Mouse (Mus musculus) layer of hippocampus, postnatal 14 days (tissue): ENCODE results near the gene Abcc3. TPM values are rescaled to one million over a fixed set of nuclear protein-coding genes. Genes with fewer than 3 reads are reported as not detected.
"Not testable (repeated sequence)": the region's sequence is repeated elsewhere in the genome, so short reads cannot be mapped to it uniquely, and the experiment has no call there.

Experiments
- DNase-seq, 2 experiments: peaks; one replicate each; pipeline ENCODE4 v3.0.0; 2021 to 2022; ENCODE audit warnings: low spot score in 2 of 2, mixed read lengths in 1 of 2
- total RNA-seq, 2 experiments: library from RNA; stranded (reverse); gene quantifications; 2 replicates each; pipeline ENCODE4 v1.2.3; 2021

Gene Abcc3
- total RNA-seq, 2 experiments from 2014 or later: 1.8 to 3.8 TPM

DNA sequence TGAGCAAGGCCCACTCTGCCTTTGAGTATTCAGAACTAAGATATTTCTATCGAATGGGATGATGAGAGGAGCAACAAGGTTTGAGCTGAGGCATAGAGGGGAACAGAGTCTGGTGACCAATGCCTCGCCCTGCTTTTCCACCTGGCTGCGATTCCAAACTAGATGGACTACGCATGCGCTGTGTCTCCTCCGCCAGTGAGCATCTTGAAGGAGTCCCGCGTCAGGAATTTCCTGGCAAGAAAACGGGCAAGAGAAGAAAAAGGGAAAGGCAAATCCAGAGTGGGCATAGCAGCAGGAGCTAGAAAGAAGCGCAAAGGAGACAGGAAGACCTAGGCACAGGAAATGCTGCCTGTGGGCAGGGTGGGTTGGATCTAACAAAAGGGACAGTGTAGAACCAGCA lies 11.0 kb upstream of the Abcc3 start:
- no peak for DNase-seq

DNA sequence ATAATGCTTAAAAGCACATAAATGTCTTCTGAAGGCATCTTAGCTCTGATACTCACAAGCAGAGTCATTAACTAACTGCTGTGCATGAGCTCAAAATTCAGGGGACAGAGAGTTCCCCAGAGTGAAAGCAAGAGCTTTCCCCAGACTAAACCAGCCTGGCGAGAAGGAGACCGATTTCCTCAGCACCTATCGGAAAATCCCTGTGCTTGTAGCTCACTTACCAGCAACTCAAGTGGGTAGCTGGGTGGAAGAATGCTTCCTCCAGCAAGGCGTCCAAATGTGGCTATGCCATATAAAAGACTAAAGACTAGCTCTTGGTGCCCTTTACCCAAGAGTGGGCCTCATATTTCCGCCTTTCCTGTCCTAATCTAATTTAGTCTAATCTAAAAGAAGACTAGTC lies 9.9 kb upstream of the Abcc3 start:
- DNase-seq: no peak

DNA sequence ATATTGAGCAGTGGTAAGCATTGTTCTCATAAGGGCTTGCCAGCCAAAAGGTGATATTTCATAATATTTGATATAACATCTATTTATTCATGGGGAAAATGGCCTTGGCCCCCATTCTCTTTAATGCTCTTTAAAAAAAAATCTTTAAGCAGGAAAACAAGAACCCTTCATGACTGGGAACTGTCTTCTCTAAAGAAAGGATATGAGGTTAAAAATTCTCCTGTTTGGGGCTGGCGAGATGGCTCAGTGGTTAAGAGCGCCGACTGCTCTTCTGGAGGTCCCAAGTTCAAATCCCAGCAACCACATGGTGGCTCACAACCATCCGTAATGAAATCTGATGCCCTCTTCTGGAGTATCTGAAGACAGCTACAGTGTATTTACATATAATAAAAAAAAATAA lies 9.2 kb upstream of the Abcc3 start:
- DNase-seq: not testable (repeated sequence)

DNA sequence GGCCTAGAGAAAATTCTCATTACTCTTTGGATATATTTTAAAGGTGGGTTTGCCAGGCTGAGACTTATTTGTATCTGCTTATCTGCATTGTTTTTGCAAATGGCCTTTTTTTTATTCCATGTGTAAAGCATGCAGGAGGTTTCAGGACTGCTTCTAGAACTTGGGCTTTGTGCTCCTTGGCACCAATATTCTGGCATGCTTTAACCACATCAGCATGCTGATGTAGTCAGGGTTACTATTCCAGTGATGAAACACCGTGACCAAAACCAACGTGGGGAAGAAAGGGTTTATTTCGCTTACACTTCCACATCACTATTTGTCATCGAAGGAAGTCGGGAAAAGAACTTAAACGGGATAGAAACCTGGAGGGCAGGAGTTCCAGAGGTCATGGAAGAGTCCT lies 8.2 kb upstream of the Abcc3 start:
- DNase-seq: no peak

DNA sequence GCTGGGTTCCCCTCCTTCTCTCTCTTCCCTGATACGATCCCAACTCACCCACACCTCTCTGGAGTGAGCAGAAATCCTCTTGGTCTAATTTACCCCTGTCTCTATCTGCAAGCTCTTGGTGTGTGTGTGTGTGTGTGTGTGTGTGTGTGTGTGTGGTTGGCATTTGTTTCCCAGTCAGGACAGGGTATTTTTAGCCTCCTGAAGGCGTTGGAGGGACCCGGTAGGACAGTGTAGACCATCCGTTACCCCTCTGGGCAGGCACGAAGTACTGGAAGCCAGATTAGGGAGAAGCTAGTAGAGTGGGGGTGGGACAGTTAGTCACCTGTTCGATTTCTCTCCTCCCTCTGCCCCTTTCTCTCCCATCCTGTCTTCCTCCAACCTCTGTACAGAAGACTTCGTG lies 1.3 kb upstream of the Abcc3 start:
- no peak for DNase-seq

DNA sequence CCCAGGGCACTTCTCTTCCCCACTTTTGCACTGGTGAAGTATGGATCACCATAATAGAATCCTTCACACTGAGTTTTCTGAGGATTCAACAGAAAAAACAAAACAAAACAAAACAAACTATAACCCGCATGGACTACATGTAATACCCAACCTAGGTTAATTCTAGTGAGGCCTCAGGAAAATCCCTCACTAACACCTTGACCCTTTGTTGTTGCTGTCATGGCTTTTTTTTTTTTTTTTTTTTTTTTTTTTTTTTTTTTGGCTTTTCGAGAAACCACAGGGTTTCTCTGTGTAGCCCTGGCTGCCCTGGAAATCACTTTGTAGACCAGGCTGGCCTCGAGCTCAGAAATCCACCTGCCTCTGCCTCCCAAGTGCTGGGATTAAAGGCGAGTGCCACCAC lies 693 bp upstream of the Abcc3 start:
- DNase-seq: not testable (repeated sequence)

DNA sequence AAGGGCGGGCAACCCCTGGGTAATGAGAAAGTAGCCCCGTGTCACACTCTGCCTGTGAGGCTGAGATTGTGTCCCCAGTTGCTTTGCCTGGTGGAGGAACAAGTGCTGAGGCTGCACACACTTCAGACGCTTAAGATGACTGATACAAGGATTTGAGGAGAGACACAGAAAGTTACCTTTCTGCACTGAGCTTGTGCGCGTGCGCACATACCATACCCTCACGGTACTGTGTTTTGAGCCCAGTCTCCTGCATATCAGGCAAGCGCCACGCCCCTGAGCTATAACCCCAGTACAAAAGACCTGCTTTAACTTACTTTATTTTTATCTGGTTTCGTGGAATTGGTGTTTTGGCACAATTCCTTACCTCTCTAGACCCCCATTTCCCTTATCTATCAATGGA lies 1.1 kb downstream of the Abcc3 start:
- DNase-seq: no peak

DNA sequence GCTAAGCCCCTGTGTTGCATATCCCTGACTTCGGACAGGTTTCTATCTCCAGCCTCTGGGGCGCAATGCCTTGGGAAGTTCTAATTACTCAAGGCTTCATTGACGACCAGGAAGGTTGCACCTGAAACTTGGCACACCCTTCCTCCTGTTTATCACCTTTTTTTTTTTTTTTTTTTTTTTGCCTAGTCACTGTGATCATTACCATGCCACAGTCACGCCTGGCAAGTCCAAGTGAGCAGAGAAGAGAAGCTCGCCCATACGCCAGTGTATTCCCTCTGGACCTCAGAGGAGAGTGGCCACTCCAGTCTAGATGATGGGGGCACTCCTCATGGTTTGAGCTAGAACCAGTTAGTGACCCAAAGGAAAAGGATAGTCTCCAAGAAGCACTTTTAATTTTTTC lies 2.0 kb downstream of the Abcc3 start:
- no peak for DNase-seq

DNA sequence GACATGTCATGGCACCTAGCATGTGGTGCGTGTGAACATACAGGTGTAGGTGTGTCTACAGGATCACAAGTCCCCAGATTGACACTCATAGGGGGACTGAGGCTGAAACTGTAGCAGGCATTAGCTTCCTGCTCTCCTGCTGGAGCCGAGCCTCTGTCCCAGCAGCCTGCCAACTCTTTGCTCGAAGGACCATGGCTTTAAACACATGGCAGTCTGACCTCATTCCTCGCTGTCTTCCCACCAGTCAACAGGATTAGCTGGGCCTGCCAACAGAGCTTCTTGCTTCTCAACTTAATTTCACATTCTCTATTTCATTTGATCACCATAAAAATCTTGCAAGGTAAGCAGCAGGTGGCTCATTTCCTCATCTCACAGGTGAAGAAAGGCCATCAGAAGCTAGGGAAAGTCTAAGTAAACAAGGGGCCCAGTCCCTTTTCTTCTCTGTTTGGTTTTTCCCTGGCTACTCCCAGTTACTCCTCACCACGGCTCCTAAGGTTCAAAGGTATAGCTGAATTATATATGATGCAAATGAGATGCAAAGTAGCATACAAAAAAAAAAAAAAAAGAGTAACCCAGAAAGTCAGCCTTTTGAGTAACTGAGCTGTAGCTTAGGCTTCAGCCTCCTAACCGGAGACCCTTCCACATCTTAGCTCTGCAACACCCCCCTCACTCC lies 2.9 kb downstream of the Abcc3 start:
- DNase-seq: no peak

DNA sequence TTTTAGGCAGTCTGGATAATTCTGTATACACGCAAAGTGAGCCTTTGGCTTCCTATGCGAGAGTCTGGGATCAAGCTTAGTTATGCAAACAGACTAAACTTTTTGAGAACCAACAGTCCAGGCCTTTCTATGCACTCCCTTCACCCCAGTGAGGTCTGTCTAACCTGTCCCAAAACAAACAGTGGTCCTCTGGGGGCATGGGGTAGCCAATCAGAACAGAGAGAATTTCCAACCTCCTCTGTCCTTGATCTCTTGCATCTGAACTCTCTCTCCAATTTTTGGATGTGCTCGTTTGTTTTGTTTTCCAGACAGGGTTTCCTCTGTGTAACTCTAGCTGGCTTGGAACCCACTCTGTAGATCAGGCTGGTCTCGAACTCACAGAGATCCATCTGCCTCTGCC lies 3.8 kb downstream of the Abcc3 start:
- no peak for DNase-seq

DNA sequence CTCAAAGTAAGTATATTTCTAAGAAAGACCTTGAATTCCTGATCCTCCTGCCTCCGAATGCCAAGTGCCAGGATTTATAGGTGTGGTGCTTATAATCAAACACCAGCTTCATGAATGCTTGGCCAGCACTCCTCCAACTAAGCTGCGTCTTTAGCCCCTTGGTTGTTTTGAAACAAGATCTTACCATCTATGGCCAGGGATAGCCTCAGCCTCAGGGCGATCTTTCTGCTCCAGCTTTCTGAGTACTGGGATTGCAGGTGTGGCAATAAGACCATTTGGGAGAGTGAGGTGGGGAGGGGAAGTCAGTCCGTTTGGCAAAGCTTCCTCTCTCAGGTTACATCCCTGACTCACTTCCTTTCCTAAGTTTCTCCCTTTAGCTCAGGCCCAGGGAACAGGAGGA lies 5.0 kb downstream of the Abcc3 start:
- no peak for DNase-seq

DNA sequence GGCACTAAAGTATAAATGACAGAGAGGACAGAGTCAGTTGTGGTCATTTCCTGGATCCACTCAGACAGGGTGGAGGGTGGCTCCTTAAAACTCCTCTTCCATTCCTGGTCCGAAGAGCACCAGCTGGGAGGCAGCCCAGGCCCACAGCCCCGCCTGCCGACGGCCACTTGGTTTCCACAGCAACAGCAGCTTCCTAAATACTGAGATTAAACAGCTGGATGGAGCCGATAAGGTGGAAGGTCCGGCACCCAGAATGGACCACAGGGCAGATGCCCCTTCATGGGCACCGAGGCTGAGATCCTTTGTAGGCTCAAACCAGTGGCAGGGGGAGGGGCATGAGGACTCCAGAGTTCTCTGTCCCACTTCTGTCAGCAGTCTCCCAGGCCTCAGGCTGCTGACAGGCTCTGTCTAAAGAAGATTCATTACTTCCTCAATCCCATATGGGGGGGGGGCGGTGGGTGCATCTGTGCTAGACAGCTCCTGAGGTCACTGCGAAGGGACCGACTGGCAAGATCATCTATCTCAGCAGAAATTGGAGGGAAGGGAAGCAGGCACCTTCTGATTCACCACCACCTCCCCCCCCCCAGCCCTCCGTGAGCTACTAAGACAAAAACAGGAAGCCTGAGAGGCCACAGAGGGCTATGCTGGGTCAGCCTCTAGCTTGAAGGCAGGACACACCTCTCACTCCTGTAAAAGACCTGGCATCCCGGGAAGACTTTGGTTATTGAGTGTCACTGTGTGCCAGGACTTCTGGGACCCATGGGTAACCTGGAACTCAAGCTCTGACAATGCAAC lies 6.6 kb downstream of the Abcc3 start:
- DNase-seq: no peak

DNA sequence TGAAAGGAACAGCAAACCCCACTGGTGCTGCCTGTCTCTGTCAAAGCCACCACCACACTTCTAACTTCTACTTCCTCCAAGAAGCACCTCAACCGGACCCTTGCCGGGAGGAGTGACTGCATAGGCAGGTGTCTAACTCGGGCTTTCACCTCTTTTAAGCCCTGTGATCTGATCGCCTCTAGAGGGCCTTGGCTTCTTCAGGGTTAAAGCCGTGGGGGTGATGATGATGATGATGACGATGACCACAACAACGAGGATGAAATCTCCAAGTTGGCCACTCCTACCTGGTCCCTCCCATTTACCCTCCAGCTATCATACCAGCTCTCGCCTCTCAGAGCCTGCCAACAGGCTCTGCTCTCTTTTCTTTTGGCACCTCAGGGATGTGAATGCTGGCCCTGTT lies 13.1 kb downstream of the Abcc3 start:
- no peak for DNase-seq

DNA sequence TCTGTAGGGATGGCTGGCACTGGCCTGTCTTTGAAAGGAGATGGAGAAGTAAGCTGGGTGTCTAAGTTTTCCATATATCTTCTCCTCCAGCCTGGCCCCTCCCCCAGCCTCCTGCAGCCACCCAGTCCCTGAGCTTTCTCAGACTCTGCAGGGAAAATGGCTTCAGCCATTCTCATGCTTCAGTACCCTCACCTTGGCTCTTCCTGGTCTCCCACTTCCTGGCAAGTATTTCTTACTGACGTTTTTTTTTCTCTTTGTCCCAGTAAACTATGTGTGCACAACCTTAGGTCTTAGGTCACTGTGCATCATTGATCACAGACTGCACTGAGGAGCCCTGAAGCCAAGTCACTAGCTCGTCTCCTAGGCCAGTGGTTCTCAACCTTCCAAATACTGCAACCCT lies 13.7 kb downstream of the Abcc3 start:
- no peak for DNase-seq

DNA sequence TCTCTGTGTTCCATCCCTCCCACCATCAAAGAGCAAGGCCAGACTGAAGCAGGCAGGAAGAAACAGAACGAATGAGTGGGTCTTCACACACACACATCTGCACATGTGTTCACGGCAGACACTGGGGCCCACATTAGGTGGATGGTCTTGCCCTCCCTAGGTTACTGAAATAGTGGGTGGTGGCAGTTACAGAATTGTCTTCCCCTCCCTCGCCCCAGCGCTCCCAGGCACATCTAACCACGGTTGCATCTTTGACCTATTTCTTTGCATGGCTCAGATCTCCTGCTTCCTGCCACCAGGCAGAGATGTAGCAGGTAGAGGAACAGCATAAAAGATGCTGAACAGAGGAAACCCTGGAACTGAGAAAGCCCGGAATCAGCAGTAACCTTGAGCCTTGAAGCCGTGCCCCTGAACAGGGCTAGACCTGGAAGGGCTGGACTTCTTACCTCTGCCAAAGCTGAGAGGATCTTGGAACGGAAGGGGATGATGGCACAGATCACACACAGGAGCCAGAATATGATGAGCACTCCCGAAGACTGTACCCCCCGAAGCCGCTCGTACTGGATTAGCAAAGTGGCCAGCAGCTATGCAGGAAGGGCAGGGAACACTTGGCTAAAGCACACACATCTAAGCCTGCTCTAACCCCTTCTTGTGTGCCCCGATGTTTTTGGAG lies 18.4 kb downstream of the Abcc3 start:
- DNase-seq: no peak

DNA sequence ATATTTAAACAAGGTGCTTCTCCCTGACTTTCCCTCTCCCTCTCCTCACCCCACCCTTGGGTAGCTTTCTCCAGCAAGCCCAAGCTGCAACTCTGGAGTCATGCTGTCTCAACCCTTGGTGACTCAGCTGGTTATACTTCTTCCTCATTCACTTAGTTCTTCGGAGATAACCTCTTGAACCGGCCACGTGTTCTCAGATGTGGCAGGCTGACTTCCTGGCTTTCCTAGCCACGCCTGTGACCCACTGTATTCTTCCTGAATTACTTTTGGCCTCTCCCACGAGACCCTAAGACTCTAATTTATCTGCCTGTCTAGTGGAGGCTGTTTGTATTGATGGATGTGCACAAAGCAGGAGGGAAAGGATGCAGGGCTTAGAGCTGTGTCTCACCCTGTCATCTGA lies 22.0 kb downstream of the Abcc3 start:
- DNase-seq: no peak

DNA sequence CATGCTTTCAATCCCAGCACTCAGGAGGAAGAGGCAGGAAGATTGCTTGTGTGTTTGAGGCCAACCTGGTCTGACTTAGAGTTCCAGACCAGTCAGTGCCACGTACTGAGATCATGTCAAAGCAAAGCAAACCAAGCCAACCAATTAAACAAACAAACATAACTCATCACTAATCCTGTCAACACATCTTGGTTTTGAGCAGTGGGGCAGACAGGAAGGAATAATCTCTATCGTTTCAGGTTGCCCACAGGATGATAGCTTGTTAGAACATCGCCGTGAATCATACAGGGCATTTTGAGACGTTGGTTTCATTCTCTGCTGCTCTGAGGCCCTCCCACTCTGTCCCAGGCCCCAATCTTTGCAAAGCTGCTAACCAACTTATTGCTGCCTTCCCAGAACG lies 22.8 kb downstream of the Abcc3 start:
- DNase-seq: no peak

DNA sequence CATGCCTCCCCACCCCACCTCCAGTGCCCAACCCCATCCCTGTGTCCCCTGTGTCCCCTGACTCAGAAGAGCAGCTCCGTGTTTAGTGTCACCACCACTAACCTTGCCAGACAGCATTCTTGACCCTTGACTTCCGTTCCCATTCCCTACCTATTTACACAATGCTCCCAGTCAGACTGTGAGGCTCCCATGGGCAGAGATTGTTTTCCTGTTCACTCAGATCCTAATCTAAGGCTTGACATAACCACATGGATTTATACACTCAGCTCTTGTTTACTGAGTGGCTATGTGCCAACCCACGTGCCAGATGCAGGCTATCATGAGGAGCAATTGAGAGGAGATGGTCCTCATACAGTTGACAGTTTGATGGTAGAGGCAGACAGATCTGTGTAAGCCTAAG lies 27.5 kb downstream of the Abcc3 start:
- no peak for DNase-seq

DNA sequence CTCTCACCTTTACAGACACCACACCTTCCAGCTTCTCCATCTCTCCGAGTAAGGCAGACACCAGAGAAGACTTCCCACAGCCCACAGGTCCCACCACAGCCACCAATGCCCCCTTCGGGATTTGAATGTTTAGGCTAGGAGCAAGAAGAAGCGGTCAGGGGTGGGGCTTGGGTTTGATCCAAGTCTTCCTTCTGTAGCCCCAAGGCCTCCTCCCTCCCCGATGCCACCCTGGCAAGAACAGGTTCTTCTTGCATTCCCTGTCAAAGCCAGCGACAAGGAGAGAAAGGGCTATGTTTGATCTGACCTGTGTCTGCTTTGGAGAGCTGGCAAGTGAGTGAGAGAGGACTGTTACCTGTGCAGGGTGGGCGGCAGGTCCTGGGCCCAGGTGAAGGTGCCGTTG lies 29.1 kb downstream of the Abcc3 start:
- no peak for DNase-seq

DNA sequence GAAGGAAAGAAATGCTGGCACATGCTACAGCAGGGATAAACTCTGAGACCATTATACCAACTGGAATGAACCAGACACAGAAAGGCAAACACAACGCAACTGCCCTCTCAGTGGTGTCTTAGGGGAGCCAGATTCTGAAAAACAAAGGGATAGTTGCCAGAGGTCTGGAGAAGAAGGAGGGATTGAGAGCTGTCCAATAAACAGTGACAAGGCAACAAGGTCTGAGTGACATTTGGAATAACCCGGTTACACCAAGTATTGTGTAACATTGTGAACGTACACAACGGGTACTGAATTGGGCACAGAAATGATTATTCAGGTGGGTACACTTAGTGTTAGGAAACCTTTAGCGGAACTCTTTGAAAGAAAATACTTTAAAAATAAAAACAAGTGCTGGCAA lies 30.7 kb downstream of the Abcc3 start:
- DNase-seq: no peak

DNA sequence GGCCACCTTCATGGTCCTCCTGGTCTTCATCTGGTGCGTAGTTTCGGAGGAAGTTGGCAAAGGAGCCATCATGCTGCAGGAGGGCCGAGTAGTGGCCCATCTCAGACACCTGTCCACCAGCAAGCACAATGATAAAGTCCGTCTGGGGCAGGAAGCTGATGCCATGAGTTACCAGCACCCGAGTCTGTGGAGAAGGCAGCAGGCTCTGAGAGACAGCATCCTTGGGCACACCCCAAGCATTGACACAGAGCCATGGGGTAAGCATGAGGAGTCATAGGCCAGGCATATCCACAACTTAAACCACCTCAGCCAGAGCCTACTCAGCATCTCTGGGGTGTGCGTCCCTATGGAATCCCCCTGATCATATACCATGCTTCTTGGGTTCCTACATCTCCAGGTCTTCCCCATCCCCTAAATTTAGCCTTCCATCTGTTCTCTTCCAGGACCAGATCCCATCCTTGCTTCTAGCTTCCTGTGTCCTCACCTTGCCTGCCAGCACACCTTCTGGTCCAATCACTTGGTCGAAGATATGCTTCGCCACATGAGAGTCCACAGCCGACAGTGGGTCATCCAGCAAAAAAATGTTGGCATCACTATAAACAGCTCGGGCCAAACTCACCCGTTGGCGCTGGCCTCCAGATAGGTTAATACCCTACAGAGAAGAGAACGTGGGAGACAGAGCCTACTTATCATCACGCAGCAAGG lies 31.5 kb downstream of the Abcc3 start:
- DNase-seq: no peak

DNA sequence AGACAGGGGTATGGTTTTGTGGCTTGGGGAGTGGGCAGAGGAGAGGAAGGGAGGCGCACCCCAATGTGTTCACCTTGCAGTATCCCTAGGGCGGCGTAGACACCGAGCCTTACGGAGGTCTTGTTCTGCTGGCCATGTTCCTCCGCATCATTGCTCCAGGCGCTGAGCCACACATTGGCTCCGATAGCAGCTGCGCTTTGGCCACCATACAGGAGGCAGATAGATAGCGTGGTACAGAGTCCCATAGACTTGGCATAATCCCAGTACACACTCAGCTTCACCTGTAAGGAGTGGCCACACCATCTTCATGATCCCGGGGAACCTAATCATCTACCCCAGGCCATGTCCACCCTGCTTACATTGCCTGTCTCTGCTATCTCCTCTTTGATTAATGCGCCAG lies 33.6 kb downstream of the Abcc3 start:
- DNase-seq: no peak
